Mouse (Mus musculus) cerebellum, postnatal 25 days (tissue): ENCODE measurements at regions not wholly inside any gene's neighbourhood (a gene's known extent, or its start where the extent isn't known, plus 50 kb on each side); places are given as distances from the start of the nearest gene placed in this dataset.

Experiments
- DNase-seq, 2 experiments: peaks; one replicate each; pipeline ENCODE4 v3.0.0; 2021; ENCODE audit warnings: mixed read lengths in 2 of 2

- DNase-seq: no peak
Measured at GRCm38 (mm10) chr3:77051884-77052283, 977.8 kb downstream of the Fstl5 start.

GRCm38 (mm10) chr3:77075055-77075454 is 1001.0 kb downstream of the Fstl5 start:
- no peak for DNase-seq

GRCm38 (mm10) chr3:77091812-77092211 is 1017.7 kb downstream of the Fstl5 start:
- no peak for DNase-seq

GRCm38 (mm10) chr3:77112969-77113368 is 1038.9 kb downstream of the Fstl5 start:
- DNase-seq: no peak

- DNase-seq: no peak
Measured at GRCm38 (mm10) chr3:77120581-77120980, 1046.5 kb downstream of the Fstl5 start.

GRCm38 (mm10) chr3:77151636-77152035 is 1077.6 kb downstream of the Fstl5 start:
- DNase-seq: no peak

- no peak for DNase-seq
Measured at GRCm38 (mm10) chr3:77197828-77198227, 1123.8 kb downstream of the Fstl5 start.

- peak in 1 of 2 experiments; percentile 9 for DNase-seq
Measured at GRCm38 (mm10) chr3:77198265-77198664, 1124.2 kb downstream of the Fstl5 start.

- DNase-seq: no peak
Measured at GRCm38 (mm10) chr3:77226007-77226406, 1151.9 kb downstream of the Fstl5 start.
